Mouse (Mus musculus) liver, embryonic 16.5 days (tissue): ENCODE measurements around the gene Galnt10. TPM values are rescaled to one million over a fixed set of nuclear protein-coding genes. Genes with fewer than 3 reads are reported as not detected.
A peak's percentile ranks its signal among the peaks of the same experiment; 100 is the strongest.

ENCODE experiments used
- ATAC-seq: fragments of 200-750 bp; cut with Nextera tagmentation; 2 replicates; pipeline ENCODE4 v1.8.0; 2017; ENCODE audit warnings: low read depth, mild to moderate bottlenecking, moderate number of reproducible peaks, moderate library complexity
- H3K27ac ChIP-seq: fragments of 300-500 bp; sonication (generic); 2 replicates; pipeline ENCODE4 v1.5.1; 2014; ENCODE audit warnings: mild to moderate bottlenecking, low read length
- H3K27me3 ChIP-seq: fragments of 300-500 bp; sonication (generic); 2 replicates; pipeline ENCODE4 v1.6.1; 2014; ENCODE audit warnings: low read depth, low read length, mixed read lengths; ENCODE audit not compliant: control insufficient read depth, insufficient read depth
- H3K36me3 ChIP-seq: fragments of 300-500 bp; sonication (generic); 2 replicates; pipeline ENCODE4 v1.6.1; 2014; ENCODE audit warnings: mild to moderate bottlenecking; ENCODE audit not compliant: control insufficient read depth, insufficient read depth
- H3K4me1 ChIP-seq: fragments of 300-500 bp; sonication (generic); 2 replicates; pipeline ENCODE4 v1.6.1; 2014; ENCODE audit warnings: low read depth, low read length, mixed read lengths; ENCODE audit not compliant: control insufficient read depth
- H3K4me2 ChIP-seq: fragments of 300-500 bp; sonication (generic); 2 replicates; pipeline ENCODE4 v1.6.1; 2014; ENCODE audit warnings: low read depth, low read length, mixed read lengths
- H3K4me3 ChIP-seq: fragments of 300-500 bp; sonication (generic); 2 replicates; pipeline ENCODE4 v1.5.1; 2014; ENCODE audit warnings: low read depth, mild to moderate bottlenecking, low read length
- H3K9ac ChIP-seq: fragments of 300-500 bp; sonication (generic); 2 replicates; pipeline ENCODE4 v1.6.1; 2014; ENCODE audit warnings: low read depth, low read length
- H3K9me3 ChIP-seq: fragments of 300-500 bp; sonication (generic); replicated peaks from 2 replicates; pipeline ENCODE4 v1.6.1; 2016; ENCODE audit warnings: low read length; ENCODE audit not compliant: control insufficient read depth
- WGBS: fragments of 180-500 bp; shearing (Covaris S2); extraction: QIAGEN DNeasy Blood & Tissue Kit; methylation state at CpG from one replicate; pipeline ENCODE4 v1.1.7; 2014; ENCODE audit not compliant: insufficient replicate concordance; 5-methylcytosine and 5-hydroxymethylcytosine counted together
- polyA plus RNA-seq: library from polyadenylated mRNA; unstranded; fragments of >200 nt; fragmentation: Nextera tagmentation; extraction: Ambion mirVana; gene quantifications from 2 replicates; pipeline ENCODE4 v1.2.1, GENCODE M21; 2015

Galnt10 gene
- polyA plus RNA-seq, 1 experiment from 2014 or later = 26.3 TPM

GRCm38 (mm10) chr11:57732410-57733281 lies 87.4 kb downstream of the Galnt10 start:
- Histone ChIP-seq H3K27ac (no peak overlapping the region), H3K36me3 (peaks cover 4% of the 10 kb centered on the region), H3K4me1 (peaks cover 5% of the 10 kb centered on the region; the same call in 1 of the 2 replicates), H3K4me2 (no peak overlapping the region), H3K27me3 (no peaks in the 10 kb centered on the region), H3K4me3 (no peak overlapping the region), H3K9ac (no peak overlapping the region), H3K9me3 (no peaks in the 10 kb centered on the region)
- WGBS = 69% methylated on average over 10 of the region's 10 CpGs
- ATAC-seq = peak; percentile 58

GRCm38 (mm10) chr11:57747294-57748080 lies 102.2 kb downstream of the Galnt10 start:
- no peak overlapping the region for H3K9ac ChIP-seq
- H3K9me3 ChIP-seq = no peaks in the 10 kb centered on the region
- H3K4me2 ChIP-seq = no peak overlapping the region
- WGBS = 82% methylated on average over 19 of the region's 19 CpGs
- no peak overlapping the region for H3K27ac ChIP-seq
- H3K4me3 ChIP-seq = no peak overlapping the region
- ATAC-seq = 0 out of 2 replicates have a peak, but pooled peaks have one; percentile 21
- H3K27me3 ChIP-seq = no peaks in the 10 kb centered on the region
- no peaks in the 10 kb centered on the region for H3K36me3 ChIP-seq
- H3K4me1 ChIP-seq = no peaks in the 10 kb centered on the region

GRCm38 (mm10) chr11:57753538-57754203 lies 108.4 kb downstream of the Galnt10 start:
- 84% methylated on average over 14 of the region's 14 CpGs for WGBS
- Histone ChIP-seq H3K4me3 (no peak overlapping the region), H3K9me3 (no peaks in the 10 kb centered on the region), H3K36me3 (no peaks in the 10 kb centered on the region), H3K9ac (no peak overlapping the region), H3K4me2 (no peak overlapping the region), H3K27me3 (no peaks in the 10 kb centered on the region), H3K27ac (no peak overlapping the region), H3K4me1 (no peaks in the 10 kb centered on the region)
- ATAC-seq = no peak

GRCm38 (mm10) chr11:57758621-57759020 lies 113.4 kb downstream of the Galnt10 start:
- Histone ChIP-seq H3K27me3 (no peaks in the 10 kb centered on the region), H3K4me3 (no peak overlapping the region), H3K9me3 (no peaks in the 10 kb centered on the region), H3K27ac (no peak overlapping the region), H3K36me3 (no peaks in the 10 kb centered on the region), H3K4me1 (no peaks in the 10 kb centered on the region), H3K4me2 (no peak overlapping the region), H3K9ac (no peak overlapping the region)
- WGBS = 82% methylated on average over 9 of the region's 9 CpGs
- ATAC-seq = no peak

- Histone ChIP-seq H3K4me2 (no peak overlapping the region), H3K27ac (no peak overlapping the region), H3K27me3 (no peaks in the 10 kb centered on the region), H3K9me3 (no peaks in the 10 kb centered on the region), H3K9ac (no peak overlapping the region), H3K36me3 (0 out of 2 replicates have a peak, but pooled peaks cover 2% of the 10 kb centered on the region), H3K4me1 (no peaks in the 10 kb centered on the region), H3K4me3 (no peak overlapping the region)
- ATAC-seq = no peak
- 28% methylated on average over 14 of the region's 14 CpGs for WGBS
Observed at GRCm38 (mm10) chr11:57760509-57761058, 115.3 kb downstream of the Galnt10 start.

GRCm38 (mm10) chr11:57761347-57761746 lies 116.1 kb downstream of the Galnt10 start:
- ATAC-seq = no peak
- Histone ChIP-seq H3K9me3 (no peaks in the 10 kb centered on the region), H3K4me2 (no peak overlapping the region), H3K27me3 (no peaks in the 10 kb centered on the region), H3K4me1 (no peaks in the 10 kb centered on the region), H3K36me3 (0 out of 2 replicates have a peak, but pooled peaks cover 3% of the 10 kb centered on the region), H3K9ac (no peak overlapping the region), H3K27ac (no peak overlapping the region), H3K4me3 (no peak overlapping the region)
- WGBS = 83% methylated on average over 4 of the region's 4 CpGs

GRCm38 (mm10) chr11:57764124-57764523 lies 118.9 kb downstream of the Galnt10 start:
- Histone ChIP-seq H3K9ac (no peak overlapping the region), H3K9me3 (no peaks in the 10 kb centered on the region), H3K4me3 (no peak overlapping the region), H3K4me1 (no peaks in the 10 kb centered on the region), H3K4me2 (no peak overlapping the region), H3K36me3 (peaks cover 5% of the 10 kb centered on the region; the same call in 1 of the 2 replicates), H3K27me3 (no peaks in the 10 kb centered on the region), H3K27ac (no peak overlapping the region)
- ATAC-seq = no peak
- WGBS = 78% methylated on average over 3 of the region's 3 CpGs

GRCm38 (mm10) chr11:57766617-57767016 lies 121.4 kb downstream of the Galnt10 start:
- Histone ChIP-seq H3K27me3 (no peaks in the 10 kb centered on the region), H3K36me3 (peaks cover 12% of the 10 kb centered on the region), H3K9me3 (no peaks in the 10 kb centered on the region), H3K27ac (no peak overlapping the region), H3K4me3 (no peak overlapping the region), H3K4me1 (no peaks in the 10 kb centered on the region), H3K9ac (no peak overlapping the region), H3K4me2 (no peak overlapping the region)
- ATAC-seq = peak; percentile 51
- 69% methylated on average over 12 of the region's 12 CpGs for WGBS
